Mouse (Mus musculus): ENCODE measurements around the gene Tnfrsf25.

The Tnfrsf25 gene

DNA sequence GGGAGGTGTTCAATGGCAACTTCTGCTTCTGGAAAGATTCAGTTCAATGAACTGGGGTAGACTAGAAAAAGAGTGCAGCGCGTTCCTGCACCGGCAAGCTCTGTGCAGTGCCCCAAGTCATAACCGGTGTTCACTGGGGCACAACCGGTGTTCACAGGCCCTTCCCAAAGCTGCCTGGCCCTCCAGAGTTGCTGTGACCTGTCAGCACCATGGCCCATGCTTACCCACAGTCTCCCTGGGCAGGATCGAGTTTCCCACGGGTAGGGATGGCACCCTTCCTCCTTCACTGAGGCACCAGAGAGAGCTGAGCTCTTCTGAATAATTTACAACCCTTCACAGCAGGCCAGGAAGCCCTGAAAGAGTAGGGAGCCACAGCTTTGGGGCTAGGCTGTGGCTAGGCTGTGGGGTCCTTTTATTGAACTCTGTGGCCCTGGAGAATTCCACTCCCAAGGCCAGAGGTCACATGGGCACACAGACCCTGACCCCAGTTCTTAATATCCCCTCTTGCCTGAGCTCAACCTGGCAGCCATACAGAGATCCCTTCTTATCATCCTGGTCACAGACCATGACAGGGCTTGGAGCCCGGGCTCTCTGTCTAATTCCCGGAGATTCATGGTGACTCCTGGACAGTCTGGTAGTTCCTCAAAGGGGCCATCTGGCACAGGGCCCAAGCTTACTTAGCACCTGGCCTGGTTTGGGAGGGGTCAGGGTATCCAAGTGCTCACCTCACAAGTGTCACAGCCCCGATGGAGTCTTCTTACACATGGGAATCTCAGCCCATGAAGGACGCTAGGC is 30.5 kb downstream of the Tnfrsf25 start:
- no peak for DNase-seq

DNA sequence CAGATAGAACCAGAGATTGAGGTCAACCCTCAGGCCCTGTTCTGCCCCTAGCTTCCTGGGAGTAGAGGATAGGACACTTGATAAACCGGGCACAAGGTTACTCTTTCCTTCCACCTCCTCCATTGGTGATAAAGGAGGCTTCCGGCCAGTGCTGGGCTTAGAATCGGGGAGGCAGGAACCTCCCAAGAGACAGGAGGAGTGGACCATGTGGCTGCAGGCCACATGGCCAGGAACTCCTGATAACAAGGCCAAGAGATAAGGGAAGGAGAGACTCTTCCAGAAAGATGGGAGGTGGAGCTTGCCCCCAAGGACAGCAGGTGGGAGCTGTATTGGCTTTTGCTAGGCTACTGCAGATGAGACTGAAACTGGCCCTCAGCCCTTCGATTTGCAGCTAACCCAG is 34.8 kb downstream of the Tnfrsf25 start:
- no peak for DNase-seq

DNA sequence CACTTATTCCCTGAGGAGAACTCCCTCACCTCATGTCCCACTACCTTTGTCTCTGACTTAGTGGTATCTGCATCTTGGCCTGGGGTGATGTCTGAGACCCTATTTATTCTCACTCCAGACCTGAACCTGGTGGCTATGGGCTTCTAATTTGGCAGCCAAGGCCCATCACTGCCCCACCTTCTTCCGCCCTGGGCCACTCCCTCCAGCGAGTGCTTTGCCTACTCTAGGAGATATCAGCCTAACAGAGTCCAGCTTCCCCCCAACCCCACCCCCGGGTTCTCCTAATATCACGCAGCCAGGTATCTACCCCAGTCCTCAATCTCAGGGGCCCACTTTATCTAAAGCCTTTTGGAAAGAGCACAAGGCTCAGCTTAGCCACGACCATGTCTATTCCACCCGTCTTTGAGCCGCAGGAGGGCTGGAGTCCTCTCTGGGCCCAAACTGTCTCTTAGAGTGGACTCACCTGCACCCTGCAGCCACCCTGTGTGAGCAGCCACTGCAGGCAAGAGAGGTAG is 35.8 kb downstream of the Tnfrsf25 start:
- DNase-seq = no peak

DNA sequence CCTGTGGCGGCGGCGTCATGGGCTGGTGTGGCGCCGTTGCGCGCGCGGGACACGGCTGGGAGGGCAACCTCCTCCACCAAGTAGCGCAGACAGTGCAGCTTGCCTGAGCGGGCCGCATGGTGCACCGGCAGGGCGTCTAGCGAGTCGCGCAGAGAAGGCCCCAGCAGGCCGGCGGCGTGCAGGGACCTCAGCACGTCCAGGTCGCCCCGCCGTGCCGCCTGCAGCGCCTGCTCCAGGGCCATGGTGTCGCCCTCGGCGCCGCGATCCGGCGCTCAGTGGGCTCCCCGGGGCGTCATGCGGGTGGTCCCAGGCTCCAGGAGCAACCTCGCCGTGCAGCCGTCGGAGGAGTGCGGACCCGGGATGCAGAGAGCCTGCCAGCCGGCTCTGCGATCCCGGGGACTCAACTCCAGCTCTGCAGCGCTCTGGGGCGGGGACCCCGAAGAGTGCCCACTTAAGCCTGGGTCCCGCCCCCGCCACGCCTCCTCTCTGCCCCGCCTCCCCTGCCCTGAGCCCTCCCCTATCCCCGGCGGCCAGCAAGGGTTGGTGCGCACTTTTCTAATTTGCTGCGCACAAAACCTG is 36.3 kb downstream of the Tnfrsf25 start, which contains the start of gene Espn:
TSS of gene Espn (minus strand) at position 406 of the 579 bp plus-strand sequence.
- peak; percentile 77 for DNase-seq

DNA sequence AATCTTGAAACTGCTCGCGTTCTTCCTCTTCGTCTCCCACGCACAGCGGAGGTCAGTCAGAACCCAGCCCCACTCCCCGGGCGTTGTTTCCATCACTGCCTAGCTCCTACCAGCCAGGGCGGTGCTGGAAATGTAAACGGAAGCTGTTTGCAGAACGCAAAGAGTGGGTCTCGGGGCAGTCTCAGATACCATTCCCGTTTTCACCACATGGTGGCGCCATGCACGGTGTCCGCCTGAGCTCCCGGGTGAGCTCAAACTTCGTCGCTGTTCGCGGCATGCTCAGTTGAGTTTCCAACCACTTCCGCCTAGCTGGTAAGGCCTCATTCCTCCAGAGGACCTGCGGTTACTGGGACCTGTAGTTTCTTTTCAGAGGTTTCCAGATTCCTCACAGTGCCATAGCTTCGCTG is 38.0 kb downstream of the Tnfrsf25 start:
- DNase-seq = peak; percentile 94

DNA sequence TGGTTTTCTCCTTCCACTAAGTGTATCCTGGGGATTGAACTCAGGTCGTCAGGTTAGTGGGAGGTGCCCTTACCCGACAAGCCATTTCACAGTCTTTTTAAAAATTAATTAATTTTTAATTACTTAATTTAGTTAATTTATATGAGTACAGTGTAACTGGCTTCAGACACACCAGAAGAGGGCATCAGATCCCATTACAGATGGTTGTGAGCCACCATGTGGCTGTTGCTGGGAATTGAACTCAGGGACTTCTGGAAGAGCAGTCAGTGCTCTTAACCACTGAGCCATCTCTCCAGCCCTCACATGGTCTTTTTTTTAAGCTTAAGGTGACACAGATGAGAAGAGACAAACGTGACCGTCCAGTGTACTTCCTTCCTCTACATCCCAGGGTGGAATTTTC is 39.3 kb downstream of the Tnfrsf25 start:
- no peak for DNase-seq

DNA sequence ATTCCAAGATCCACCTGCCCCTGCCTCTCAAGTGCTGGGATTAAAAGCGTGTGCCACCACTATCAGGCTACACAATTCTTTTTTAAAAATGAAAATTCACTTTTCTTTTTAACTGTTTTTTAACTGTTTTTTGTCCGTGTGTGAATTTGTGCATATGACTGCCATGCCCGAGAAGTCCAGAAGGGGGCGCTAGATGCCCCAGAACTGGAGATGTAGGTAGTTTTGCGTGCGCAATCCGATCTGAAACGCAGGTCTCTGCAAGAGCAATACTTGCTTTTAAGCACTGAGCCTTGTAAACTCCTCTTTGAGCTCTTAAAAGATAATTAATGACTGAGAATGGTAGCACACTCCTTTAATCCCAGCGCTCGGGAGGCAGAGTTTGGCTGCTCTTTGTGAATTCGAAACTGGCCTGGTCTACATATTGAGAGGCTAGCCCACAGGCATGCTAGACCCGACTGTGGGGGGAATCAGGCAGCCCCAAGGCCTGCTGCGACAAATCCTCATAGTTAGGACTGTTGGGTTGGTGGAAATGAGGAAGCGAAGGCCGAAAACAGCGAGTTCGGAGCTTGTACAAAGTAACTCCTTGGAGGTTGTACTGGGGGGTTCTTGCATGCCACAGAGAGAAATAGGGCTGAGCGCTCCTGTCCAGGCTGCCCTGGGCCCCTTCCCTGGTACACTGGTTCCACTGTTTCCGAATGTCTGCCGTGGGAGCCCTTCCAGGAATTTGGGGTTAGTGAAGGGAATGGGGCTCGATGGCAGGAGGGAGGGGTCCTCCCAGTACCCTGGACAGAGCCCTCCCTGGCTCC is 42.2 kb downstream of the Tnfrsf25 start:
- peak; percentile 78 for DNase-seq

DNA sequence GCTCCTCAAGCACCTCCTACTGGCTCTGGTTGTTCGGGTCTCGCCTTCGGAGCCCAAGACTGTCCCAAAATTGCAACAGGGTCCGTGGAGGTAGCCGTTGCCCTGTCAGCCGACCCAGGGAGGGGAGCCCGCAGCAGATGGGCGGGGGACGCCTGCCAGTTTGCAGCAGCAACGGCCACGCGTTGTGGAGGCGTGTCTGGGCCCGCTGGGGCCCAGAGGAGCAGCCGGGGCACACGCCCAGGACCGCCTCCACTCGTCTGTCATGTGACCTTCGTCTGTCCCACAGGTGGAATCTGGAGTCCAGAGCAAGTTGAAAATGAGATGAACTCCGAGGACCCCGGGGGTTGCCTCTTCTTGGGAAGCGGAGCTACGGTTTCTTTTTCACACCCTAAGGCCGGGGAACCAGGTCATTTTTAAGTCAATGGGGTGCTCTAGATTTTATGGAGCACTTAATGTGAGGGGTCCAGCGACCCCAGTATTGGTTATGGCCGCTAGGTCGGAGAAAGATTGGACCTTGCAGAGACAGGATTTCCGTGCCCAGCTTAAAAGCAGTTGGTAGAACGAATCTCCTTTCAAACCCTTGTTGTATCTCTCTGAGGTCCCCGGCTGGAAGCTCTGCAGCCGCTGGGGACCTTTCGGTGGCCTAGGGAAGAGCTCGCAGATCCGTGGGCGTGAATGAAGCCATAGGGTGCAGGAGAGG is 43.0 kb downstream of the Tnfrsf25 start, which contains the start of gene Hes2:
TSS of gene Hes2 (plus strand) at position 283 of the 700 bp plus-strand sequence.
- DNase-seq = peak; percentile 55

DNA sequence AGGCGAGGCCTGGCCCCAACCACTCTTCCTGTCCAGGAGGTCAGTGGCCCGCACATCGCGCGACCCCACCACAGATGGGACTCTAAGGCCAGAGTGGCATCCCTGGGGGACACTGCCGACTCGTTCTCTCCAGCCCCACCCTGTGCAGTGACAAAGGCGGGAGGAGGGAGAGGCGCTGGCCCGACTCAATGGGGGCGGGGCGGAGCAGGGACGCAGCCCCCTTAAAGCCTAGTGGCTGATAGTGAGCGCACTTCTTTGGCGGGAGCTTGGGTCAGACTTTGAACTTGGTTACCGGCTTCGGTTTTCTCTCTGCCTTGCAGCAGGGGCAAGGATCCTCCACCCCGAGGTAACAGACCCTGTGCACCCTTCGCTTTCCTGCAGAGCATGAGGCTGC is 43.5 kb downstream of the Tnfrsf25 start:
- DNase-seq = no peak

DNA sequence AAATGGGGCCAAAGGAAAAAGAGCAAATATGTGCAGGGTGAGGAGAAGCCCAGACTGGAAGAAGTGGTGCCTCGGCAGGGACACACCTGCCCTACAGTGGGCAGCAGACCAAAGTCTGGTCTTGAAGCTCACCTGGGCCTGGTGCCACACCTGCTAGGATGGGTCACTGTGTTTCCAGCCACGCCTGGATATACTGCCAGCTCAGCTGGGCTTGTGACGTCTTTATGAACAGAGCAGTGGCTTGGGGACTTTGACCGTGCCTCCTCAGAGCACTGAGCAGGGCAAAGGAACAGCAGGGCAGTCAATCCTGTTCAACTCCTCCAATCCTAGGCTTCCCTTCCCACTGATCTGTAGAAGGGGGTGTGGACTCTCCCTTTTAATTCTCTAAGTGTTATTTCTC is 45.0 kb downstream of the Tnfrsf25 start:
- DNase-seq = no peak

DNA sequence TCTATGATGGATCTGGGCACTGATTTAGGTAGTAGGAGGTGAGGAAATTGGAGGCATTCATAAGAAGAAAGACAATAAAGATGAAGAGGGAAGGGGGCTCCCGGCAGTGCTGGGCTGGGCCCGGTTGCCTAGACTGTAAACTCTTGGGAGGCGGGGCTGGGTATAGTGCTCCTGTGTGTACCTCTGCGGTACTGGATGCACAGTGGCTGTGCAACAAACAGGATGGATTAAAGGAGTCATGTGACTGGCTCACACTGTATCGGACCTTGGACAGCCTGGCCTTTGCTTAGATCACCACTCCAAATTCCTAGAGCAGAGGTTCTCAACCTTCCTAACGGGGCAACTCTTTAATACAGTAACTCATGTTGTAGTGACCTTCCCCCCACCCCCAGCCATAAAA is 45.9 kb downstream of the Tnfrsf25 start:
- DNase-seq = no peak

DNA sequence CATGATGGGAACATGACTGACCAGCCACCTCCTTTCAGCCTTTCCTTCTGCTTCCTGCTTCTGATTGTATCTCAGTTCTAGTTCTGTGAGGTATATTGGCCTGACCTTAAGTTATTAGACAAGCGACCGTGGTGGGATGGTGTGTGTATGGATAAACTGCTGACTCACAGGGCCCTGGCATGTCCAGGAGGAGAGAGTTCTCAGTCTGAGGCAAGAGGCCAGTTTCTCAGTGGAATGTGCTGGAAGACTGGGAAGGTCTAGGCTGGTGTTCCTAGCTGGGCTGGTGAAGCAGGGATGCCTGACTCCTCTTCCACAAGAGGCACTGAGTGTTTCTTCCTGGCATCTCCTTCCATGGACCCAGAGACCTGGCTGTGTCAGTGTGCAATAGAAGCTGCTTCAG is 47.0 kb downstream of the Tnfrsf25 start:
- no peak for DNase-seq

DNA sequence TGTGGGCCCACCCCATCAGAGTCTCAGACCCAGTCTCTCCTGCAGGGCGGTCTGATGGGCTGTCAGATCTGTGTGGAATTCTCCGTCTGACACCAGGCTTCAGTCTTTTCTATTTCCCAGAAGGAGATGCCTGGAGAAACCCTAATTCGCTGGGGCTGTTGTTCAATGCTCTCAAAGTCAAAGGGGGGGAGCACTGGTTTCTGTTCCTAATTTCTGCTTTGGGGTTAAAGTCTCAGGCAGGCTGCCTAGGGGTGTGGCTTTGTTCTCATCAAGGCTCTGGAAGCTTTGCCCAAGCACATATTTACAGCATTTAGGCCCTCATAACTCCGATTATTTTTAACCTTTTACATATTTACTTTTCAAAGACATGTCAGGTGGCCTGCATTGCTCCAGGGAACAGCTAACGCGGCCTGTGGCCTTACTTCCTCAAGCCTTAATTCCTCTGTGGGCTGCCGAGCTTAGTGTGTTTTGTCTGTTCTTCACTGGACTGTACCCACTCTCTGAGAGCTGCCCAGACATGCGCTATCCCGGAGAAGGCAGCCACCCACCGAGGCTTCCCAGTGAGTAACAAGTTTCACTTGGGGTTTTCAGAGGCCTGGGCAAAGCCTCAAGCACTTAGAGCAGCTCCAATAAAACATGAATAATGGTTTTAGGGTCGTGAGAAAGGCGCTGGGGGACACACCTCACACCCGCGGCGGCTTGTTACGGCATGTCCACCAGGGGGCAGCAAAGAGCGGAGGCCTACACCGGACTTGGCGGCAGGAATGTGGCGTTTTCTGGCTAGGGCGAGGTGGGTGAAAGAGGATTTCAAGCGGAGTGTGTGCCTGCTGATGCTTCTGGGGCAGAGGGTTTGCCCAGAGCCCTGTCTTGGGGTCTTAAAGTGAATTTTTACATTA is 49.5 kb downstream of the Tnfrsf25 start:
- DNase-seq = peak; percentile 83

DNA sequence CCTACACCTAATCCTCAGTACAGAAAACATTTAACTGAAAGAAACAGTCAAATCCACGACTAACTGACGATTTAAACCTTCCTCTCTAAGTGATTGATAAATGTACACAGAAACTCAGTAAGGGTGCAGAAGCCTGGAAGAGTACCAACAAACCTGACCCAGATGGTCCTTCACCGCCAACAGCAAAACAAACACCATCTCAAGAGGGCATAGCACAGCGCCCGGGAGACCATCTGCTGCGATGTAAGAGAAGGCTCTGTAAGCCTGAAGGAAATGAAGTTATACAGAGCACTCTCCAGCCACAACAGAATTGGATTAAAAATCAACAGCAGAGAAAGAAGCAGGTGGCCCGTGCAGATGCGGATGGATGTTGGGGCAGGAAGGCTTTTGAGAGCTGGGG is 52.3 kb downstream of the Tnfrsf25 start:
- DNase-seq = peak; percentile 78

DNA sequence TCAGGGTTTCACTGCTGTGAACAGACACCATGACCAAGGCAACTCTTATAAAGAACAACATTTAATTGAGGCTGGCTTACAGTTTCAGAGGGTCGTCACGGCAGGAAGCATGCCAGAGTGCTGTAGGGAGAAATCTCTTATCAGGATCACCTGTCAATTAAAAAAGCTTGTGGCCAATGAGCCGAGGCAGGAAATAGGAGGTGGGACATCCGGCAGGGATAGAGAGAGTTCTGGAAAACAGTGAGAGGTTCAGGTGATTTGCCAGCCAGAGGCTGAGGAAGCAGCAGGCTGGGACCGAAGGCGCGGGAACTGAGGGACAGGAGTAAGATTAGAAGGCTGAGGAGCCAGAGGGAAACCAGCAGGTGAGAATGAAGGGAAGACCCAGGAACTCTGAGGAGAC is 53.4 kb downstream of the Tnfrsf25 start:
- no peak for DNase-seq

Data from lung, postnatal 36 days (tissue).